8 mouse cellular contexts compared by ENCODE assay signal in the genomic region with DNA sequence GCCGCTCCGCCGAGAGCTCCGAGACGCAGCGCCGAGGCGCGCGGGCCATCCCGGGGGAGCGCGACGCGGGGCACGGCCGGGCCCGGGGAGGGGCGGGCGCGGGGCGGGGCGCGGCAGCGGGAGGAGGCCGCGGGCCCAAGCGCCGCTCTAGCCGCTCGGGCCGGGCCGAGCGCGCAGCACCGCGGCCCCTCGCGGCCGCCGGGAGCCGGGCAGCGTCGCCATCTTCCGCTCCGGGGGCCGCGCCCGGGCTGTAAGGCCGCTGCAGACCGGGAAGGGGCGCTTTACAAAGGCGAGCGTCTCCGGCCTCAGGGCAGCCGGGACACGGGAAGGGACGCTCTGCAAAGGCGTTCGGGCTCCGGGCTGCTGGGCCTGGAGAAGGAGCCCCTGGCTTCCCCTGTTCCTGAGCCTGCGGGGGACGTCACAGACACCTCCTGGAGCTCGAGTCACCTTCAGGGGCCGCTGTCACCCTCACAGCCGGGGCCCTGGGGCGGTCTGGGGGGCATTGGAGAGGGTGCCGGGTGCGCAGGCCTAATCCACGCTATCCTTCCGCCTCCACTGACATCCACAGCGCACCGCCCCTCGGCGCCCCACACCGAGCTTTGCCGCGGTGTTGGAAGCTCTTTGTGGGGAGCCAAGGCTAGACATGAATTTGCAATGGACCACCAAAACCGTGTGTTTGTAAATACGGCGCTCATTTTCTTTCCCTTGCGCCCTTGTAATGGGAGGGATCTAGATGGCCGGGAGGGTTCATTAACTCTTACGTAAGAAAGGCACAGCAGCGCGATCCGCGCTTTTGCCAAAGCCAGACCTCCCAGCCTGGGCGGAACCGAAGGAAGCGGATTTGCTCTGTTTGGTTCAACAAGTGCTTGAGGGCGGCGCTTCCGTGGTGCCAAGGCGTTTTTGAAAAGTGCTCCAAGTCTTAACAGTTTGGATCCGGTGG. TPM values are rescaled to one million over a fixed set of nuclear protein-coding genes. Genes with fewer than 3 reads are reported as not detected.
DNase-seq lines count a peak whose midpoint lies in the region; ATAC-seq and TF ChIP-seq lines count a peak whose summit lies in the region.

A gene (minus strand): TSS at position 149 of the 940 bp plus-strand sequence.

- ATAC-seq in forebrain, postnatal 0 days: peak; percentile 89
- peak; percentile 88 for ATAC-seq in neural tube, embryonic 15.5 days (ENCODE audit: low FRiP score)

- peak within 1 kb of the TSS; percentile 84 for H3K4me2 ChIP-seq in forebrain, postnatal 0 days (ENCODE audit: low read depth)
- H3K4me2 ChIP-seq in neural tube, embryonic 15.5 days: peak within 1 kb of the TSS; percentile 91

- DNase-seq in ES-CJ7 (ENCODE audit: low read depth, low spot score): peak; percentile 94
- DNase-seq in cerebellum, adult 2 months: peak; percentile 92 to 93
- DNase-seq in forebrain, postnatal 0 days: peak; percentile 92
- peak; percentile 85 to 90 for DNase-seq in heart, postnatal 36 days
- DNase-seq in layer of hippocampus, adult 2 months (ENCODE audit: low spot score in 2 of 2): peak; percentile 81 to 90
- DNase-seq in lung, adult 2 months: peak; percentile 89
- peak; percentile 84 for DNase-seq in testis, postnatal 10 days (ENCODE audit: low spot score)

- 3% methylated on average over 96 of the region's 96 CpGs for WGBS in cerebellum, adult 2 months
- under 1% methylated on average over 79 of the region's 96 CpGs for WGBS in forebrain, postnatal 0 days
- WGBS in lung, adult 2 months: 9% methylated on average over 96 of the region's 96 CpGs
- under 1% methylated on average over 61 of the region's 96 CpGs for WGBS in neural tube, embryonic 15.5 days

- intact Hi-C loops in heart, postnatal 36 days (cut with DNase I): loop anchor here (1.0 to 10.0 kb wide), 4 partner anchors 45 to 195 kb away; a partner anchor contains a TSS

- peak within 1 kb of the TSS; percentile 93 for H3K4me3 ChIP-seq in cerebellum, adult 2 months (replicated peaks; ENCODE audit: insufficient read depth, low read depth, low read length)
- peak within 1 kb of the TSS; percentile 67 for H3K4me3 ChIP-seq in forebrain, postnatal 0 days (ENCODE audit: low read depth, low read length)
- peak within 1 kb of the TSS; percentile 93 for H3K4me3 ChIP-seq in layer of hippocampus, adult 2 months
- H3K4me3 ChIP-seq in lung, adult 2 months (replicated peaks; ENCODE audit: extremely low read depth, low read depth, low read length): peak within 1 kb of the TSS; percentile 96
- H3K4me3 ChIP-seq in neural tube, embryonic 15.5 days (replicated peaks): peak within 1 kb of the TSS; percentile 68

- no peak for TF ChIP-seq CTCF in cerebellum, adult 2 months (IDR thresholded peaks at IDR 0.05; ENCODE audit: borderline replicate concordance, insufficient read depth, low read depth, low read length)
- TF ChIP-seq CTCF in forebrain, postnatal 0 days (IDR thresholded peaks at IDR 0.05; ENCODE audit: low read depth): peak; percentile 41
- peak; percentile 56 for TF ChIP-seq CTCF in layer of hippocampus, adult 2 months (conservative IDR thresholded peaks at IDR 0.05)
- TF ChIP-seq CTCF in lung, adult 2 months (IDR thresholded peaks at IDR 0.05; ENCODE audit: insufficient read depth, low read length): no peak

- peaks cover 21% of the 10 kb centered on the region for H3K4me1 ChIP-seq in cerebellum, adult 2 months (ENCODE audit: control insufficient read depth, insufficient read depth, low read length)
- peaks cover 3% of the 10 kb centered on the region; the same call in 1 of the 2 replicates for H3K4me1 ChIP-seq in forebrain, postnatal 0 days (ENCODE audit: insufficient read depth)
- H3K4me1 ChIP-seq in lung, adult 2 months (ENCODE audit: control insufficient read depth, insufficient read depth, low read length): peaks cover 18% of the 10 kb centered on the region
- peaks cover 34% of the 10 kb centered on the region for H3K4me1 ChIP-seq in neural tube, embryonic 15.5 days

- H3K9ac ChIP-seq in forebrain, postnatal 0 days: peak within 1 kb of the TSS; percentile 83
- peak within 1 kb of the TSS; percentile 91 for H3K9ac ChIP-seq in neural tube, embryonic 15.5 days (replicated peaks)

- TF ChIP-seq POLR2A in cerebellum, adult 2 months (IDR thresholded peaks at IDR 0.05; ENCODE audit: borderline replicate concordance, insufficient read depth, low read length): peak; percentile 83; the same call in 1 of the 2 replicates
- TF ChIP-seq POLR2A in lung, adult 2 months (IDR thresholded peaks at IDR 0.05; ENCODE audit: borderline replicate concordance, extremely low read depth, low read depth, low read length): peak; percentile 92; the same call in 1 of the 2 replicates

- H3K36me3 ChIP-seq in forebrain, postnatal 0 days (ENCODE audit: insufficient read depth): no peaks in the 10 kb centered on the region
- H3K36me3 ChIP-seq in neural tube, embryonic 15.5 days: no peaks in the 10 kb centered on the region

- H3K27ac ChIP-seq in cerebellum, adult 2 months (ENCODE audit: insufficient read depth, low read length): peak within 1 kb of the TSS; percentile 94
- peak within 1 kb of the TSS; percentile 91 for H3K27ac ChIP-seq in forebrain, postnatal 0 days (ENCODE audit: low read depth, low read length)
- peak within 1 kb of the TSS; percentile 100 for H3K27ac ChIP-seq in layer of hippocampus, adult 2 months
- H3K27ac ChIP-seq in neural tube, embryonic 15.5 days (replicated peaks): peak within 1 kb of the TSS; percentile 98

- H3K27me3 ChIP-seq in cerebellum, adult 2 months (ENCODE audit: control insufficient read depth, insufficient read depth, low read length): no peaks in the 10 kb centered on the region
- H3K27me3 ChIP-seq in forebrain, postnatal 0 days (ENCODE audit: insufficient read depth, low read length): no peaks in the 10 kb centered on the region
- H3K27me3 ChIP-seq in neural tube, embryonic 15.5 days (replicated peaks): 0 out of 2 replicates have a peak, but pooled peaks cover 3% of the 10 kb centered on the region

- no peaks in the 10 kb centered on the region for H3K9me3 ChIP-seq in forebrain, postnatal 0 days (ENCODE audit: low read length)
- no peaks in the 10 kb centered on the region for H3K9me3 ChIP-seq in neural tube, embryonic 15.5 days (replicated peaks)

RNA-seq across cellular contexts. Expression of the gene that starts here (rescaled TPM):
- polyA plus RNA-seq in cerebellum, adult 2 months (2012; rRNA removed): 36.5 and 38.5 TPM in 2 replicates
- total RNA-seq in forebrain, postnatal 0 days (2014; rRNA removed): 17.8 and 19.7 TPM in 2 replicates
- 6.7 and 9.2 TPM in 2 replicates for polyA plus RNA-seq in forebrain, postnatal 0 days (2015; fragmentation: Nextera tagmentation; extraction: Ambion mirVana)
- total RNA-seq in heart, postnatal 36 days (2021): 100 to 1,000 TPM; 109 to 112 TPM
- 10 to 100 TPM; 20.9 to 21.7 TPM for total RNA-seq in layer of hippocampus, adult 2 months (2021)
- polyA plus RNA-seq in lung, adult 2 months (2012; rRNA removed): 39.9 and 52.3 TPM in 2 replicates
- polyA plus RNA-seq in neural tube, embryonic 15.5 days (2015; fragmentation: Nextera tagmentation; extraction: Ambion mirVana): 10.2 and 10.4 TPM in 2 replicates

Comparison
In these comparisons a context has a peak if more than half of its experiments do, and no peak if none do; other contexts are left out.
1. Peak in every context shown above with its lines: DNase-seq, ATAC-seq, H3K4me3 ChIP-seq and H3K27ac ChIP-seq.
2. CTCF ChIP-seq: peak in forebrain, postnatal 0 days (single experiment) and layer of hippocampus, adult 2 months (single experiment); none in cerebellum, adult 2 months (single experiment) and lung, adult 2 months (single experiment).